Mouse (Mus musculus): ENCODE results near the gene Entr1. TPM values are rescaled to one million over a fixed set of nuclear protein-coding genes. Genes with fewer than 3 reads are reported as not detected.
"Not testable (repeated sequence)": the region's sequence is repeated elsewhere in the genome, so short reads cannot be mapped to it uniquely, and the experiment has no call there.

Gene Entr1
- polyA plus RNA-seq, 1 experiment = 388 TPM

DNA sequence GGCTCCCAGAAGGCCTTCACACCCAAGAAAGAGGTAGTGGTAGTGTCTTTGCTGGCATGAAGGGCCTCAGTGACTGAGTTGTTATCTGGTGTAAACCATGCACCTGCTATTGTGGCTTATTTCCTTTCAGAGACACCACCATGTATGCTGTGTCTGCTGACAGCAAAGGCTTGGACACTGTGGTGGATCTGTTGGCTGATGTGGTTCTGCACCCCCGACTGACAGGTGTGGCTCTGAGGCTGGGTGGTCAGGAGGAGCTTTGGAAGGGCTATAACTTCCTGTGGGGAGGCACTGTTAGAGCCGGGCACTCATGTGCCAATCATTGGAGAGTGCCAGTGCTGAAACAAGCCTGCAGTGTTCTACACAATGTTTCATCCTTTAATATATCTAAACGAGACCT is 1.8 kb upstream of the Entr1 start:
- peaks cover 6% of the 10 kb centered on the region for H3K4me1 ChIP-seq (ENCODE audit: control insufficient read depth, insufficient read depth, low read length)
- H3K4me3 ChIP-seq (ENCODE audit: control insufficient read depth, low read depth, low read length) = peak overlapping the region; percentile 48
- no peaks in the 10 kb centered on the region for H3K27me3 ChIP-seq (ENCODE audit: control insufficient read depth, insufficient read depth, low read length)
- H3K36me3 ChIP-seq (ENCODE audit: control insufficient read depth, insufficient read depth, low read length) = no peaks in the 10 kb centered on the region; the same call in none of the 2 replicates
- TF ChIP-seq CTCF (IDR thresholded peaks at IDR 0.05; ENCODE audit: control insufficient read depth, insufficient read depth, insufficient replicate concordance, low read depth, low read length) = no peak
- TF ChIP-seq POLR2A (IDR thresholded peaks at IDR 0.05; ENCODE audit: control insufficient read depth, low read depth, low read length) = no peak
- no peak overlapping the region for H3K27ac ChIP-seq (ENCODE audit: control insufficient read depth, insufficient read depth, low read depth, low read length)

DNA sequence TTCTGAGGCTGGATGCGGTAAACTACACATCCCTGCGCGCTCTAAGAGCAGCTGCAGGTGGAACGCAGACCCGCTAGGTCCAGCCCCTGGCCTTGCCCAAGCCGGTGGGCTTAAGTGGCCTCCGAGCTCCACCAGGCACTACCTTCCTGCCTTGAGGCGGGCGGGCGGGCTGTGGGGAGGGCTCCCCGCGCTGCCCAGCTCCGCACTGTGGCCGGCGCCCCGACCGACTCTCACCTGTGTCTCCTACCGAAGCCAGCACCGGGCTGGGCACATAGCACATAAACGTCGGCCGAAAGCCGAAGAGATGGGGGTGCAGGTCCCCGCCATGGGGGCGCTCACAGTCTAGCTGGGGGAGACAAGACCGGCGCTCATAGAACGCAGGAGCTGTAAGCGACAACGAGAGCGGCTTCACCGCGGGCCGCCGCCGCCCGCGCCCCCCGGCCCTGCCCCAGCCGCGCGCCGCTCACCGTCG is 398 bp downstream of the Entr1 start:
- H3K4me1 ChIP-seq (ENCODE audit: control insufficient read depth, insufficient read depth, low read length) = peaks cover 6% of the 10 kb centered on the region
- peak overlapping the region; percentile 91 for H3K4me3 ChIP-seq (ENCODE audit: control insufficient read depth, low read depth, low read length)
- peak overlapping the region; percentile 85 for H3K27ac ChIP-seq (ENCODE audit: control insufficient read depth, insufficient read depth, low read depth, low read length)
- TF ChIP-seq CTCF (IDR thresholded peaks at IDR 0.05; ENCODE audit: control insufficient read depth, insufficient read depth, insufficient replicate concordance, low read depth, low read length) (no peak), POLR2A (IDR thresholded peaks at IDR 0.05; ENCODE audit: control insufficient read depth, low read depth, low read length) (no peak)
- no peaks in the 10 kb centered on the region; the same call in none of the 2 replicates for H3K36me3 ChIP-seq (ENCODE audit: control insufficient read depth, insufficient read depth, low read length)
- no peaks in the 10 kb centered on the region for H3K27me3 ChIP-seq (ENCODE audit: control insufficient read depth, insufficient read depth, low read length)

DNA sequence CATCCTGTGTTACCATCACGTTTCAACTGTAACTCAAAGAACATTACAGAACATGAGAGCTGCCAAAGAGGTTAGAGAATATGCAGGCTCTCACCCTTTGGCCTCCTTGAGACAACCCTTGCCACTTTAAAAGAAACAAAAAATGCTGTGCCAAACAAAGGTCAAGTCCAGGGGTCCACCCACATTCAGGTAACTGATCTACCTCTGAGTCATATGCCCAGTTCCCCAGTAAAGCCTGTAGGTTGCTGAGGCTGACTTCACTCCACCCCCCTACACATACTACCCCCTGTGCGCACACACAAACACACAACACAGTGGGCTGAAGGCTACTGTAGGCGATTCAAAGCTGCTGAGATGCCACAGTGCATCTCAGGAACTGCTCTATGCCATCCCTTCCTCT is 1.4 kb downstream of the Entr1 start:
- Histone ChIP-seq H3K4me3 (ENCODE audit: control insufficient read depth, low read depth, low read length) (peak overlapping the region; percentile 91), H3K27ac (ENCODE audit: control insufficient read depth, insufficient read depth, low read depth, low read length) (no peak overlapping the region), H3K36me3 (ENCODE audit: control insufficient read depth, insufficient read depth, low read length) (no peaks in the 10 kb centered on the region; the same call in none of the 2 replicates), H3K4me1 (ENCODE audit: control insufficient read depth, insufficient read depth, low read length) (peaks cover 6% of the 10 kb centered on the region), H3K27me3 (ENCODE audit: control insufficient read depth, insufficient read depth, low read length) (no peaks in the 10 kb centered on the region)
- TF ChIP-seq CTCF (IDR thresholded peaks at IDR 0.05; ENCODE audit: control insufficient read depth, insufficient read depth, insufficient replicate concordance, low read depth, low read length) (no peak), POLR2A (IDR thresholded peaks at IDR 0.05; ENCODE audit: control insufficient read depth, low read depth, low read length) (no peak)

DNA sequence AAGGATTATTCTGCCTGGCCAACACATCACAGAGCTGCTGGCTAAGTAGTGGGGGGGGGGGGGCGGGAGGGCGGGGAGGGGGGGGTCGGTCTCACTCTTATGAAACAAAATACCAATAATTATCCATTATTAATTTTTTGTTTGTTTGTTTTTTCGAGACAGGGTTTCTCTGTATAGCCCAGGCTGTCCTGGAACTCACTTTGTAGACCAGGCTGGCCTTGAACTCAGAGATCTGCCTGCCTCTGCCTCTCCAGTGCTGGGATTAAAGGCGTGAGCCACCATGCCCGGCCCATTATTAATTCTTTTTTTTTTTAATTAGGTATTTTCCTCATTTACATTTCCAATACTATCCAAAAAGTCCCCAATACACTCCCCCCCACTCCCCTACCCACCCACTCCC is 8.2 kb downstream of the Entr1 start:
- not testable (repeated sequence) for H3K27me3 ChIP-seq (ENCODE audit: control insufficient read depth, insufficient read depth, low read length); H3K36me3 ChIP-seq (ENCODE audit: control insufficient read depth, insufficient read depth, low read length); H3K4me1 ChIP-seq (ENCODE audit: control insufficient read depth, insufficient read depth, low read length)
- peak overlapping the region; percentile 81 for H3K27ac ChIP-seq (ENCODE audit: control insufficient read depth, insufficient read depth, low read depth, low read length)
- peak overlapping the region; percentile 100 for H3K4me3 ChIP-seq (ENCODE audit: control insufficient read depth, low read depth, low read length)

DNA sequence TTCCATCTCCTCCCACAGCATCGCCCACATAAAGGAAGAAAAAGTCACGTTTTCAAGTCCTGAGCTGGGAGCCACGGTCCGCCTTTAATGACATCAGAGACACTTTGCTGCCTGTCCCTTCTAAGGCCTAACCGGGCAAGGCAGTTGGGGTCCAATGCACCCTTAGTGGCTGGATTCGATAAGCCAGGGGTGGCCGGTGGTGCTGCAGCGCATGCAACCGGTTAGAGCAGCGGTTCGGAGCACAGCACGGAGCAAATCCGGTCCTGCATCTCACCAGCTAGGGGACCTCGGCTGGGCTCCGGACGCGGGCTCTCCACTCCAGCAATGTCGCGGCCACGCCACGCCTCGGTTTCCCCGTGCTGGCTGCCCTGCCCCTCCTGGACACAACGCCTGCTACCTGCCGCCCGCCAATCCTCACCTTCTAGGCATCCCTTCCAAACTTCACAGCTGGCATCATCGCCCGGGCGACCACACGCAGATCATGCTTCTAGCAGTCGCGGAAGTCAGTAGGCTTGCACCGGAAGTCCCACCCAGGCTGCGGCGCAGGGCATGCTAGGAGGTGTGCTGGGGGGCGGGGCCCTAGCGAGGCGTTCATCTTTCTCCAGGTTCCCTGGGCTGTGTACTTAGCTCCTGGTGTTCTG is 8.9 kb downstream of the Entr1 start, which contains the start of gene Snapc4:
Gene Snapc4 (minus strand): TSS at position 523 of the 641 bp plus-strand sequence.
- no peaks in the 10 kb centered on the region for H3K27me3 ChIP-seq (ENCODE audit: control insufficient read depth, insufficient read depth, low read length)
- no peaks in the 10 kb centered on the region; the same call in 1 of the 2 replicates for H3K4me1 ChIP-seq (ENCODE audit: control insufficient read depth, insufficient read depth, low read length)
- no peak for TF ChIP-seq CTCF (IDR thresholded peaks at IDR 0.05; ENCODE audit: control insufficient read depth, insufficient read depth, insufficient replicate concordance, low read depth, low read length)
- TF ChIP-seq POLR2A (IDR thresholded peaks at IDR 0.05; ENCODE audit: control insufficient read depth, low read depth, low read length) = peak; percentile 81
- H3K36me3 ChIP-seq (ENCODE audit: control insufficient read depth, insufficient read depth, low read length) = peaks cover 2% of the 10 kb centered on the region
- peak within 1 kb of the TSS; percentile 81 for H3K27ac ChIP-seq (ENCODE audit: control insufficient read depth, insufficient read depth, low read depth, low read length)
- H3K4me3 ChIP-seq (ENCODE audit: control insufficient read depth, low read depth, low read length) = peak within 1 kb of the TSS; percentile 100

DNA sequence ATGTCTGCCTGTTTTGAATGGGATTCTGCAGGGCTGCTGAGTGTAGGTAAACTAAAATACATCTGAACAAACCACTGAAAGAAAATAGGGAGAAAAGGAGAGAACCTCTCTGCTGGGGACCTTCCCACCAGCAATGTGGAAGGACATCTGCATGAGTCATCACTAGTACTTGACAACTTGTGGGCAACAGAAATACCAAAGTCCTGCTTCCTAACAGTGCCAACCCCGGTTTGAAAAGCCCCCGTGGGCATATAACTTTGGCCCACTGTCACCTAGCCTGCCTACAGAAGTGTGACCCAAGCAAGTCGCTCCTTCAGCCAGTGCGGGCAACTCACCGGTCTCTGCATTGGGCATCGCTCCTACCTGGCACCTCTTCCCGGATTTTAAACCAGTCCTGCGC is 16.7 kb downstream of the Entr1 start:
- Histone ChIP-seq H3K36me3 (ENCODE audit: control insufficient read depth, insufficient read depth, low read length) (peaks cover 10% of the 10 kb centered on the region), H3K4me3 (ENCODE audit: control insufficient read depth, low read depth, low read length) (no peak overlapping the region), H3K27me3 (ENCODE audit: control insufficient read depth, insufficient read depth, low read length) (no peaks in the 10 kb centered on the region), H3K4me1 (ENCODE audit: control insufficient read depth, insufficient read depth, low read length) (no peaks in the 10 kb centered on the region), H3K27ac (ENCODE audit: control insufficient read depth, insufficient read depth, low read depth, low read length) (no peak overlapping the region)
- TF ChIP-seq CTCF (IDR thresholded peaks at IDR 0.05; ENCODE audit: control insufficient read depth, insufficient read depth, insufficient replicate concordance, low read depth, low read length) = no peak
- TF ChIP-seq POLR2A (IDR thresholded peaks at IDR 0.05; ENCODE audit: control insufficient read depth, low read depth, low read length) = no peak

DNA sequence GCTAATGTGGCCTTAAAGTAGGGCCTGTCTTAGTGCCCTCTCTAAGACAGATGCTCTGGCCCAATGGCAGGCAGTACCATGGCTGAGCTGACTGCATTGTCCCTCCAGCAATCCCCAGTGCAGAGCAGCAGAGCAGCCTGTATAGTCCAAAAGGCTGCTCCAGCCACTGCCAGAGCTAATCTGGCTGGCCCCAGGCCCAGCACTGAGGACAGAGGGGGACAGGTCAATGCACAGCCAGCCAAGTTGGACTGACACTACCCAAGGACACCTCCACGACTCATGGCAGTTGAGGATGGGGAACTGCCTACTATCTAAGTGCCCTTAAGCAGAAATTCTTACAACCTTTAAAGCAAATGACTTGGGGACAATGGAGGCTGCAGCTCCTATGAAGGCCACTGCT is 20.5 kb downstream of the Entr1 start:
- H3K27me3 ChIP-seq (ENCODE audit: control insufficient read depth, insufficient read depth, low read length) = no peaks in the 10 kb centered on the region
- H3K4me1 ChIP-seq (ENCODE audit: control insufficient read depth, insufficient read depth, low read length) = no peaks in the 10 kb centered on the region
- peaks cover 5% of the 10 kb centered on the region for H3K36me3 ChIP-seq (ENCODE audit: control insufficient read depth, insufficient read depth, low read length)
- no peak overlapping the region for H3K4me3 ChIP-seq (ENCODE audit: control insufficient read depth, low read depth, low read length)
- TF ChIP-seq CTCF (IDR thresholded peaks at IDR 0.05; ENCODE audit: control insufficient read depth, insufficient read depth, insufficient replicate concordance, low read depth, low read length) (no peak), POLR2A (IDR thresholded peaks at IDR 0.05; ENCODE audit: control insufficient read depth, low read depth, low read length) (no peak)
- H3K27ac ChIP-seq (ENCODE audit: control insufficient read depth, insufficient read depth, low read depth, low read length) = no peak overlapping the region
